Mouse (Mus musculus): ENCODE measurements around the gene Lims1.

Gene Lims1

DNA sequence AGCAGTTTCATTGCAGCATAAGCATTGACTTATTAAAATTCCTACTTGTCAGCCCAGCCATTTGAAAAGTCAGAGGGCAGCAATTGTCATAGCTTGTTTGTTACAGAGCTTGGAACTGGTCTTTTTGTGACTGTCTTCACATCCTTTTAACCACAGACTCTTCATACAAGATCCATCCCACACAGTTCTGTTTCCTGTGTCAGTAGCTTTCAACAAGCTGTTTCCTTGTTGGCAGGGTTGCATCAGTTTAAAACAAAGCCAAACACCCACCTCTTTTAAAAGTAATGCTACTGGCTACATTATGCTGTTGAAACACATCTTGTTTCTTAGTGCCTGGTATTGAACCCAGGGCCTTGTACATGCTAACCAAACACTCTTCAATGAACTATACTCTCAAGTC, 46.9 kb downstream of the Lims1 start:
- TF ChIP-seq GATA4 (IDR thresholded peaks at IDR 0.05; ENCODE audit: insufficient replicate concordance, low read length) = no peak

DNA sequence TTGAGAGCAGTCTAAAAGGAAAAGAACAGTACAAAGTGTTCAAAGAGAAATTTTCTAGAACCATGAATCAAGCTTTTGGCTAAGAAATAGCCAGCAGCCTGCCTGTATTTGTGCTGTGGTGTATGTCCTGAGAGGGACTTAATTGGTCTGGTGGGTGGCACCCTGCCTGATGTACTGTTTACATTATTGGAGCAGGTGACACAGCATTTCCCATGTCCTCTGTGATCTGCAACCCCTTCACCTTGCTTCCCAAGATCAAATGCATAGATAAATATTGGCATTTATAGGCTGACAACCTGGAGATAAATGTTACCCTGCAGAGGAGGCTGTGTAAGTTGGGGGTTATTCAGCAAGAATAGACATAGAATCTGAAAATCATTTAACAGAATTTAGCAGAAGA, 47.3 kb downstream of the Lims1 start:
- no peak for TF ChIP-seq GATA4 (IDR thresholded peaks at IDR 0.05; ENCODE audit: insufficient replicate concordance, low read length)

DNA sequence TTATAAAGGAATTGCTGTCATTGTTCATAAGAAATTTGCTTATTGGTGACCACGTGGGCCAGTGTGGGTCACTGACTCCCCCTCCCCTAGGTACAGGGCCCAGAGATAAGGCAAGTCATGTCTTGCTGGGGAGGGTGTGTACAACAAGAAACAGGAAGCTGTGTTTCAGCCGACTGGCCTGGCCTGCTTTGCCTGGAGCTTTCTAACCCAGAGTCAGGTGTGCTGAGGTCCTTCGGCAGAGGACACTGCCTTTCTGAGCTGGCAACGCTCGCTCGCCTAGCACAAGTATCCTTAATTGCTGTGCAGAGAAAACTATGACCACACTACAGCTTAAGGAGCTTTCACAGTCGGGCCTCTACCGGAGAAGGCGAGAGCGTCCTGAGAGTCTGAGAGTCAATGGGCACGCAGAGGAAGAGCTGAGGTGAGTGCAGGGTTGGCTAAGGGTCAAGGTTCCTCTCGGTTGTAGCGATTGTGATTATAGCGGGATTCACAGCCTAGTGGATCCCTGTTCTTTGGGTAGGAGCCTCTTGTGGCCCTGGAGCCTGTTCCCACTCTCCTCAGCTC, 48.1 kb downstream of the Lims1 start:
- TF ChIP-seq GATA4 (IDR thresholded peaks at IDR 0.05; ENCODE audit: insufficient replicate concordance, low read length) = no peak

DNA sequence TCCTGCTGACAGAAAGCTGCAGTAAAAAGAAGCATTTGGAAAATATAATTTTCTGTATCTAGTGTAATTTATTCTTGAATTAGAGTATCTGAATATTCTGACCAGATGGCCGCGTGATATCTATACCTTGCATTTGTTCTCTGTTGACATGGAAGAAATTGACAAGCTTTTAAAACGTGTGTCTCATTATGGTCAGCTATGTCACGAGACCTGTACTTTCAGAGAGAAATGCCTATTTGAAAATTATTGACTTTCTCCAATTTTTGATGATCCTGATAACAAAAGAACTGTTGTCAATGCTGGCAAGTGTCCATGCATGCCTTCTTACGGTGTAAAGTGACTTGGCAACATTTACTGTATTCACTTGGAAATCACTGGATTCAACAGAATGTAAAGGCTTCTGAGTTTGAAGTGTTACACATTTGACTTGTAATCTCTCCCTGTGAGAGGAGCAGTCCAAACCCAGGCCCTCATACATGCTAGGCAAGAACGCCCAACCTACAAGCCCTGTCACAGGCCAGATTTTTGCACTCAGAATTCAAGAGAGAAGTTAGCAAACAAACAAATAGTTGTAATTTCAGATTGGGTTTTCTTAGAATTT, 49.3 kb downstream of the Lims1 start:
- TF ChIP-seq GATA4 (IDR thresholded peaks at IDR 0.05; ENCODE audit: insufficient replicate concordance, low read length) = no peak

DNA sequence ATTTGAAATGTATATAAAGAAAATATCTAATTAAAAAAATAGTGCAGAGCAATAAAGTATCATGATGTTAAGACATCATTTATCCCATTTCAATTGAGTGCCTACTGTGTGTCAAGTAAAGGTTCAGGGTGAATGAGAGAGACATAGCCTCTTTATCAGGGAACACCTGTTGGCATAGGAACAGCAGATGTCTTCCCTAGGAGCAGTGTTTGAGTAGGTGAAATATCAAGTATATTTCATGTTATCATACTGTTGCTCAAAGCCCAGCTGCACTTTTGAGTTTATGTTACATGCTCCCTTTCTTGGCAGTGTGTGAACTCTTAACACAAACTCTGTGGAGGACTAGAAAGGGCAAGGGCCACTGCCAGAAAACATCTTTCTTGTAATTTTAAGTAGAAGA, 50.6 kb downstream of the Lims1 start:
- TF ChIP-seq GATA4 (IDR thresholded peaks at IDR 0.05; ENCODE audit: insufficient replicate concordance, low read length) = no peak

DNA sequence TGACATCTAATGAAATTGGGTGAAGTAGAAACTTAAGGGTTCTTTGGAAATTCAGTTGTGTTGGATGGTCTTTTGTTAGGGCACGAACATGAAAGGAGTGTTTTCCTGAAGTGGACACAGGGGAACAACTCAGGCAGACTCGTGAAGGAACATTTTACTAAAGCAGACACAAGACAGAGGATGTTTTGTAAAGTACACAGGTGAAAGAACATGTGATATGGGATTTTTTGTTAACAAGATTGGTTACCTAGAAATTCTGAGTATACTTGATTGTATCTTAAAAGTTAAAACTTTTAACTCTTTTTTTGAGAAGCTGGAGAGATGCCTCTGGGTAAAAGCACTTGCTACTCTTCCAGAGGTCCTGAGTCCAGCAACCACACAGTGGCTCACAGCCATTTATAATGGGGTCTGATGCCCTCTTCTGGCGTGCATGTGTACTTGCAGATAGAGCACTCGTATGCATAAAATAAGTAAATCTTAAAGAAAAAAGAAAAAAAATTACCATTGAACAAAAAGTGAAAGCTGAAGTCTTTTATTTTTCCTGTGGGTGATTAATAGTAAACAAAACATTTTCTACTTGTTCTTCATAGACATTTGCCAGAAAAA, 54.4 kb downstream of the Lims1 start:
- no peak for TF ChIP-seq GATA4 (IDR thresholded peaks at IDR 0.05; ENCODE audit: insufficient replicate concordance, low read length)

DNA sequence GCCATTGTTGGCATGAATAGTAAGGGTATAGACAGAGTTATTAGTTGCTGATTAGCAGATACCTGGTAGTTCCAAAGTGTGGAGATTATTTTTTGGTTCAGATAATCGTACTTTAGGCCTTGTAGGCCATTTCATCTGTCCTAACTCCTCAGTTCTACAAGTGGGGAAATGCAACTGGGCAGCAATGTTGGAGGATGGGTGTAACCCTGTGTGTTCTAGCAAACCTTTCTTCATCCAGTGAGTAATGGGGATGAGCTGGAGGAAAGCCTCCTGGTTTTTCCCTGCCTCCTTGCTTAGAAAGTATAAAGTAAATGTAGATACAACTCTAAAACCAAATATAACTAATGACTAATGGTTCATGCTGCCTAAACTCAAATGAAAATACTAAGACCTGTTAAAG, 55.1 kb downstream of the Lims1 start:
- no peak for TF ChIP-seq GATA4 (IDR thresholded peaks at IDR 0.05; ENCODE audit: insufficient replicate concordance, low read length)

- TF ChIP-seq GATA4 (IDR thresholded peaks at IDR 0.05; ENCODE audit: insufficient replicate concordance, low read length) = no peak
These were observed 56.4 kb downstream of the Lims1 start for GRCm38 (mm10) chr10:58379699-58380098.

DNA sequence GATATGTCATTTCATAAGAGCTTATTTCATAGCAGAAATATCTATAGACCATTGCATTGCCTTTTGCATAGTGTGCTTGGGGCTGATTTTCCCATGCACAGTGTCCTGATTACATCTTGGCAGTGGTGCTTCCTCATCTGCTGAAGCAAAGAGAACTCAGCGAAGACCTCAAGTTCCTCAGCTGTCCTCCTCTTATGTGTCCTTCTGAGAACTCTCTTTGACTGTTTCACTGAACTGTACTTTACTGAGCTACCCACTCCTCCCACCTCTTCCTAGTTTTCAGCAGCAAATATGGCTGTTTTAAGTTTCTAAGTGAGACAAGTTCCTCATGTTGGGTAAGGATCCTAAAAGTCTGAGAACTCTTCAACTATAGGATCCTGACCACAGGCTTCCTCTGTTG, 58.6 kb downstream of the Lims1 start:
- TF ChIP-seq GATA4 (IDR thresholded peaks at IDR 0.05; ENCODE audit: insufficient replicate concordance, low read length) = no peak

DNA sequence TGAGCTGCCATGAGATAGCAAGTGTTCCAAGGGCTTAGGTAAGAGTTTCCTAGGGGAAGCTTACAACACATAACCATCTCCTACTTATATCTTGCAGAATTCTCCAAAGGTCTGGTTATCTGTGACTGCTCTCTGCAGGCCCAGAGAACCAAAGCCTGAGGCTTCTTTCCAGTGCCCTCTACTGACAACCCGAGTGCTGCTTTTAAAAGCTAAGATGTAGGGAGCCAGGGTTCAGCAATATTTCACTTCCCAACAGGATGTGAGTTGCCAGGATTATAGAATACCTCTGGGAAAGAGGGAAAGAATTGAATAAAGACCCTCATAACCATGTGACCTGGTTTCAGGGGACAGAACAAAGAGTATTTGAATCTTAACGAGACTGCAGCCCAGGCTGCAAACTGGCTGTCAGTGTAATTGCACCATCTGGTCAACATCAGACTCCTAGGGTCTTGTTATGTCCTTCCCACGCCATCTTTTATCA, 59.4 kb downstream of the Lims1 start:
- TF ChIP-seq GATA4 (IDR thresholded peaks at IDR 0.05; ENCODE audit: insufficient replicate concordance, low read length) = no peak

DNA sequence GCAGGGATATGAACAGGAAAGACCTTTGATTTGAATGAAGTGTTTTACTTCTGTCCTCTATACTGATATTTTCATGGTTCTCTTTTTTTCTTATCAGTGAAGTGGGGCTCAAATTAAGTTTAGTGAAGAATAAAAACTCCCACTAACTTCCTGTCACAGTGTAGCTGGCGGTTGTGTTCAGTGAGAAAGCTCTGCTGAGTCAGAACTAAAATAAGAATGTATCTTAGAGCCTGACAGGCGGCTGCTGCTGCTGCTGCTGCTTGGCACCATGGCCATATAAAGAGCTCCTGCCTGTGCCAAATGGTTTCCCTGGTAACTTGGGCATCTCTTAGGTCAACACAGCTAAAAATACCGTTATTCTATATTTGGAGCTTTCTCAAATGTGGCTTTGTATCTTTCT, 60.0 kb downstream of the Lims1 start:
- no peak for TF ChIP-seq GATA4 (IDR thresholded peaks at IDR 0.05; ENCODE audit: insufficient replicate concordance, low read length)

- no peak for TF ChIP-seq GATA4 (IDR thresholded peaks at IDR 0.05; ENCODE audit: insufficient replicate concordance, low read length)
These were observed 60.5 kb downstream of the Lims1 start for GRCm38 (mm10) chr10:58383761-58384160.

DNA sequence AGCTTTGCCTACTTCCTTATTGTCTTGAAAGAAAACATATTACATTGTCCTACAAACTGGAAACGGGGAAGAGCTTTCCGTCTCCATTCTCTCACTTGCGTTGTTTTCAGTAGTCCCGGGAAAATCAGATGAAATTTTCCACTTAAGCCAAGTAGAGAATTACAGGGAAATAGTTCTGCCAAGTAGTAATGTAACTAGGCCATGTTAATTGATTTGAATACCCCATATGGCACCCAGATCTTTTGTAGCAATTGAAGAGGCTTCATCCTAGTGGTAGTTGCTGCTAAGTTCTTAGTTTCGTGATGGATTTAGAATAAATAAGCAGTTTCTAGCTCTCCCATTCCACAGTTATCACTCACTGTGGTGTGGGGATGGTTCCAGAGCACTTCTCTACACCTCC, 62.4 kb downstream of the Lims1 start:
- TF ChIP-seq GATA4 (IDR thresholded peaks at IDR 0.05; ENCODE audit: insufficient replicate concordance, low read length) = no peak

- TF ChIP-seq GATA4 (IDR thresholded peaks at IDR 0.05; ENCODE audit: insufficient replicate concordance, low read length) = no peak
These were observed 63.7 kb downstream of the Lims1 start for GRCm38 (mm10) chr10:58386997-58387396.

- no peak for TF ChIP-seq GATA4 (IDR thresholded peaks at IDR 0.05; ENCODE audit: insufficient replicate concordance, low read length)
These were observed 65.4 kb downstream of the Lims1 start for GRCm38 (mm10) chr10:58388648-58389047.

- TF ChIP-seq GATA4 (IDR thresholded peaks at IDR 0.05; ENCODE audit: insufficient replicate concordance, low read length) = no peak
These were observed 65.9 kb downstream of the Lims1 start for GRCm38 (mm10) chr10:58389151-58389550.

- TF ChIP-seq GATA4 (IDR thresholded peaks at IDR 0.05; ENCODE audit: insufficient replicate concordance, low read length) = no peak
These were observed 69.2 kb downstream of the Lims1 start for GRCm38 (mm10) chr10:58392435-58392834.
